Mouse (Mus musculus): ENCODE results near the gene Spem1. TPM values are rescaled to one million over a fixed set of nuclear protein-coding genes. Genes with fewer than 3 reads are reported as not detected.

The Spem1 gene
- polyA plus RNA-seq, 1 experiment from 2014 or later = 0.12 TPM

DNA sequence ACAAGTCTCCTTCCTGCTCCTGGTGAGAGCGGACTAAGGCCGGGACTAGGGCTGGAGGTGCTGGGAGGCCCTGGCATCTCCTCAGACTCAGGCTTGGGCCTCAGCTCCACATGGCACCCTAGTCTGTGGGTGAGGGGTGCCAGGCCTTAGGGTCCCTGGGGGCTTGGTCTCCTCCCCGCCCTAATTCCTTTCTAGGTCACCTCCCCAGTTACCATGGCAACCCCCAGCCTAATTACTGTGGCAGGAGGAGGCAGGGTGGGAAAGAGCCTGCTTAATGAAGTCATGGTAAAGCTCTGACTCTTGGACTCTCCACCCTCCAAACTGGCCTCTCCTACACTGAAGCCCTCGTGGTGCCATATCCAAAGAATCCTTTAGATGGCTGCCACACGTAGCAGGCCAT, 6.9 kb upstream of the Spem1 start:
- WGBS = 71% methylated on average over 5 of the region's 5 CpGs
- H3K27me3 ChIP-seq (ENCODE audit: control insufficient read depth, insufficient read depth, low read length) = peaks cover 6% of the 10 kb centered on the region; the same call in 1 of the 2 replicates
- DNase-seq (ENCODE audit: low spot score, missing footprints) = no peak
- no peak overlapping the region for H3K27ac ChIP-seq (ENCODE audit: low read depth, low read length)
- H3K36me3 ChIP-seq (ENCODE audit: control insufficient read depth, insufficient read depth, low read length) = peaks cover 26% of the 10 kb centered on the region
- peaks cover 6% of the 10 kb centered on the region for H3K4me1 ChIP-seq (ENCODE audit: control insufficient read depth, insufficient read depth, low read length)
- no peak overlapping the region for H3K9ac ChIP-seq (ENCODE audit: low read length)
- no peaks in the 10 kb centered on the region for H3K9me3 ChIP-seq (ENCODE audit: control insufficient read depth, low read length)
- no peak overlapping the region for H3K4me3 ChIP-seq (ENCODE audit: low read depth, low read length)
- H3K4me2 ChIP-seq = no peak overlapping the region
- ATAC-seq (ENCODE audit: low FRiP score) = no peak

DNA sequence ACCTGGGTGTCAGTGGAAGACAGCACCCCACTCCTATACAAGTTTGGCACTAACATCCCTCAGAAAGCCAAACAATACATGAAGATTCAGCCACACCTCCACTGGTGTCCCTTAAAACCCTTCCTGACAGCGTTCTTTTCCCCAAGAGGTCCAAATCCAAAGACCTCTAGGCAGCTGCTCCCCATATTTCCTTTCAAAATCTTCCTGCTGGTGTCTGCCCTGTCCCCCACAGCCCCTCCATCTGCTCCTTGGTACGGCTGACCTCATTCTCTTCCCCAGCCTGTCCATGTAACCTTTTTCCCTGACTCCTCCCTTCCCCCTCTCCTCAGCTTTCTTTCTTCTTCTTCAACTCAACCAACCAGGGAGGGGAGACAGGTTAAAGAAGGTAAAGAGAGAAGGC, 1.5 kb upstream of the Spem1 start:
- peaks cover 24% of the 10 kb centered on the region for H3K36me3 ChIP-seq (ENCODE audit: control insufficient read depth, insufficient read depth, low read length)

DNA sequence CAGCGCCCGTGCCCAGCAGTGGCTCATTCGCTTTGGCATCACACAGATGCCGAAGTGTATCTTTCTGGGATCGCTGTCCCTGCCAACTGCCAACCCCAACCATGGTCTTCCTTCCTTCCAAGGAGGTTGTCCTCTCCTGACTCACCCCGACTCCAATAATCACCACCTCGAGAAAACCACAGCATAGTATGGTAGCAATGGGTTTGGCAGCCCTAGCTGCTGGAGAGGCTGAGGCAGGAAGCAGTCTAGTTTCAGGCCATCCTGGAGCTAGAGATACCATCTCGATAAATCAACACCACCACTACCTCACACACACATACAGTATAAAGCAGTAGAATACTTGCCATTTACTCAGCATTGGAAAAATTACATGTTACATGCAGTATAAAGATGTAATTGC, 3.1 kb downstream of the Spem1 start:
- WGBS = 93% methylated on average over 8 of the region's 8 CpGs
- Histone ChIP-seq H3K9ac (ENCODE audit: low read length) (no peak overlapping the region), H3K4me1 (ENCODE audit: control insufficient read depth, insufficient read depth, low read length) (no peaks in the 10 kb centered on the region), H3K4me3 (ENCODE audit: low read depth, low read length) (no peak overlapping the region), H3K36me3 (ENCODE audit: control insufficient read depth, insufficient read depth, low read length) (no peaks in the 10 kb centered on the region), H3K27me3 (ENCODE audit: control insufficient read depth, insufficient read depth, low read length) (no peaks in the 10 kb centered on the region), H3K27ac (ENCODE audit: low read depth, low read length) (no peak overlapping the region), H3K4me2 (no peak overlapping the region), H3K9me3 (ENCODE audit: control insufficient read depth, low read length) (no peaks in the 10 kb centered on the region)
- ATAC-seq (ENCODE audit: low FRiP score) (no peak), DNase-seq (ENCODE audit: low spot score, missing footprints) (peak; percentile 56)

More for the DNA sequence above, 1.5 kb upstream of the Spem1 start:
- WGBS = 82% methylated on average over 2 of the region's 2 CpGs
- ATAC-seq (ENCODE audit: low FRiP score) (no peak), DNase-seq (ENCODE audit: low spot score, missing footprints) (peak; percentile 74)
- H3K27ac ChIP-seq (ENCODE audit: low read depth, low read length) = no peak overlapping the region
- no peak overlapping the region for H3K9ac ChIP-seq (ENCODE audit: low read length)
- H3K4me3 ChIP-seq (ENCODE audit: low read depth, low read length) = no peak overlapping the region
- H3K4me1 ChIP-seq (ENCODE audit: control insufficient read depth, insufficient read depth, low read length) = no peaks in the 10 kb centered on the region
- H3K4me2 ChIP-seq = no peak overlapping the region
- no peaks in the 10 kb centered on the region for H3K27me3 ChIP-seq (ENCODE audit: control insufficient read depth, insufficient read depth, low read length)
- no peaks in the 10 kb centered on the region for H3K9me3 ChIP-seq (ENCODE audit: control insufficient read depth, low read length)

DNA sequence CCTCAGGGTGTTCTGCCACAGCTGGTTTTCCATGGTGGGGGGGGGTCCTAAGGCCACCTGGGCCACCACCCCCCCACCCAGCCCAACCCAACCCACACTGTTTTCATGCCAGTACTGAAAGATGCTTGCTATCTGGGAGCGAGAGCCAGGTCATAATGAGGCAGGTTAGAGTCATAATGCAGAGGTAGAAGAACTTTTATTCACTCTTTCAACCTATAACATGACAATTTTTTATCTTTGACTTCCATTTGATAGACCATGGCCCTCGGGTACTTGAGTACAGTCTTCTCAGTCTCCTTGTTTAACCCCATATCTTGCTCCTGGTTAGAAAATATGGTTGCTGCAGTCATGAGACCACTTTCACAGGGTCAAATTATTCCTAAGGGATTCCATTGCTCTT, 3.6 kb downstream of the Spem1 start, which contains the start of gene Spem2:
Gene Spem2 (minus strand): TSS at position 101 of the 400 bp plus-strand sequence.
- ATAC-seq (ENCODE audit: low FRiP score) = no peak

DNA sequence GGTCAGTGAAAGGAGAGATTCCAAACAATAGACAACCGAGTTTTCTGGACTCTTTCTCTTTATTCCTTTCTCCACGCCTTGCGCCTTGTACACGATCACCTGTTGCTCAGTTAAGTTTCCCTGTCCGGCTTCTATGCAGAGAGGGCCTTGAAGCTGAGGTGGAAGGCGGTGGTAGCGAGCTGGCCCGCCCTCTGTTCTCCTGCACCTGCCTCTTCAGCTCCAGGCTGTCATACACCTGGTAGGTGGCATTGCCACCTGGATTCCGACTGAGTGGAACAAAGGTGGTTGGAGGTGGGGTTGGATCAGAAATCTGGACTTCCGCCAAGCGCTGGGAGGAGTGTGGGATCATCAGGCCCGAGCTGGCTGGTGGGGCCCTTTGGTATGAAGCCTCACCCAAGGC, 5.5 kb downstream of the Spem1 start:
- Histone ChIP-seq H3K27ac (ENCODE audit: low read depth, low read length) (no peak overlapping the region), H3K4me1 (ENCODE audit: control insufficient read depth, insufficient read depth, low read length) (no peaks in the 10 kb centered on the region), H3K9ac (ENCODE audit: low read length) (no peak overlapping the region), H3K36me3 (ENCODE audit: control insufficient read depth, insufficient read depth, low read length) (no peaks in the 10 kb centered on the region), H3K27me3 (ENCODE audit: control insufficient read depth, insufficient read depth, low read length) (no peaks in the 10 kb centered on the region), H3K9me3 (ENCODE audit: control insufficient read depth, low read length) (no peaks in the 10 kb centered on the region), H3K4me3 (ENCODE audit: low read depth, low read length) (no peak overlapping the region), H3K4me2 (no peak overlapping the region)
- DNase-seq (ENCODE audit: low spot score, missing footprints) (peak; percentile 21), ATAC-seq (ENCODE audit: low FRiP score) (no peak)
- 88% methylated on average over 12 of the region's 12 CpGs for WGBS

More for the DNA sequence above, 3.6 kb downstream of the Spem1 start, which contains the start of gene Spem2:
- H3K4me2 ChIP-seq = no peak within 1 kb of the TSS
- no peaks in the 10 kb centered on the region for H3K36me3 ChIP-seq (ENCODE audit: control insufficient read depth, insufficient read depth, low read length)
- DNase-seq (ENCODE audit: low spot score, missing footprints) = no peak
- H3K4me3 ChIP-seq (ENCODE audit: low read depth, low read length) = no peak within 1 kb of the TSS
- H3K4me1 ChIP-seq (ENCODE audit: control insufficient read depth, insufficient read depth, low read length) = no peaks in the 10 kb centered on the region
- no peaks in the 10 kb centered on the region for H3K27me3 ChIP-seq (ENCODE audit: control insufficient read depth, insufficient read depth, low read length)
- no peak within 1 kb of the TSS for H3K9ac ChIP-seq (ENCODE audit: low read length)
- H3K9me3 ChIP-seq (ENCODE audit: control insufficient read depth, low read length) = no peaks in the 10 kb centered on the region
- no peak within 1 kb of the TSS for H3K27ac ChIP-seq (ENCODE audit: low read depth, low read length)
- WGBS = 79% methylated on average over 2 of the region's 2 CpGs

DNA sequence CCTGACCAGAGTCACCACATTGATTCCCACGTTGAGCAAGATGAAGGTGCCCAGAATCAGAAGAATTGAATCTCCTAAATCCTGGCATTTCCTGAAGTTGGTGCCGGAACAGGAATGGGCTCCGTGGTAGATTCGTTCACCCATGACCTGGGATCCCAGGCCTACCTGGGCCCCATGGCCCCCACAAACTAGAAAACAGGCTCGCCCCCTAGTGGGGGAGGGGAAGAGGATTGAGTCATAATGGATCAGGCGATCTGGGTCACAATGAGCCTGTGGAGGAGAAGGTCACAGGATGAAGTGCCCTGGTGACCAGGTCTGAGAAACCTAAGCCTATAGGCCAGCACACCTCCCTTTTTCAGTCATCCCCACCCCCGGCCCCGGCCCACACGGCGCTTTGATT, 6.8 kb downstream of the Spem1 start, which contains the start of gene Gm39566:
Gene Gm39566 (minus strand): TSS at position 144 of the 400 bp plus-strand sequence.
- 61% methylated on average over 10 of the region's 10 CpGs for WGBS
- Histone ChIP-seq H3K4me2 (no peak within 1 kb of the TSS), H3K9me3 (ENCODE audit: control insufficient read depth, low read length) (no peaks in the 10 kb centered on the region), H3K27ac (ENCODE audit: low read depth, low read length) (no peak within 1 kb of the TSS), H3K9ac (ENCODE audit: low read length) (no peak within 1 kb of the TSS), H3K36me3 (ENCODE audit: control insufficient read depth, insufficient read depth, low read length) (no peaks in the 10 kb centered on the region), H3K4me1 (ENCODE audit: control insufficient read depth, insufficient read depth, low read length) (no peaks in the 10 kb centered on the region), H3K27me3 (ENCODE audit: control insufficient read depth, insufficient read depth, low read length) (no peaks in the 10 kb centered on the region), H3K4me3 (ENCODE audit: low read depth, low read length) (no peak within 1 kb of the TSS)
- ATAC-seq (ENCODE audit: low FRiP score) (no peak), DNase-seq (ENCODE audit: low spot score, missing footprints) (no peak)

DNA sequence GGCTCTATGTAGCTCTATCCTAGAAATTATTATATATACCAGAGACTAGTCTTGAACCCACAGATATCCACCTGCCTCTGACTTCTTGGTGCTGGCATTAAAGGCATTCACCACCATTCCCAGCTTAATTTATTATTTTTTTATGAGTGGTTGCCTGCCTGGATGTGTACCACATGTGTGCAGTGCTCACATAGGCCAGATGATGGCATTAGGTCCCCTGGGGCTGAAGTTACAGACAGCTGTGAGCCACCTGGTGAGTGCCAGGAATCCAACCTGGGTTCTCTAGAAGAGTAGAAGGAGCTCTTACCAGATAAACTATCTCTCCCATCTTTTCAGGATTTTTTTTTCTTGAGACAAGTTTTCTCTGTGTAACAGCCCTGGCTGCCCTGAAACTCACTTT, 11.7 kb downstream of the Spem1 start:
- ATAC-seq (ENCODE audit: low FRiP score) (no peak), DNase-seq (ENCODE audit: low spot score, missing footprints) (no peak)
- H3K4me1 ChIP-seq (ENCODE audit: control insufficient read depth, insufficient read depth, low read length) = no peaks in the 10 kb centered on the region
- H3K27me3 ChIP-seq (ENCODE audit: control insufficient read depth, insufficient read depth, low read length) = peaks cover 11% of the 10 kb centered on the region
- no peak overlapping the region for H3K4me3 ChIP-seq (ENCODE audit: low read depth, low read length)
- no peaks in the 10 kb centered on the region for H3K36me3 ChIP-seq (ENCODE audit: control insufficient read depth, insufficient read depth, low read length)
- no peak overlapping the region for H3K27ac ChIP-seq (ENCODE audit: low read depth, low read length)
- no peak overlapping the region for H3K4me2 ChIP-seq
- H3K9ac ChIP-seq (ENCODE audit: low read length) = no peak overlapping the region
- no peaks in the 10 kb centered on the region for H3K9me3 ChIP-seq (ENCODE audit: control insufficient read depth, low read length)

DNA sequence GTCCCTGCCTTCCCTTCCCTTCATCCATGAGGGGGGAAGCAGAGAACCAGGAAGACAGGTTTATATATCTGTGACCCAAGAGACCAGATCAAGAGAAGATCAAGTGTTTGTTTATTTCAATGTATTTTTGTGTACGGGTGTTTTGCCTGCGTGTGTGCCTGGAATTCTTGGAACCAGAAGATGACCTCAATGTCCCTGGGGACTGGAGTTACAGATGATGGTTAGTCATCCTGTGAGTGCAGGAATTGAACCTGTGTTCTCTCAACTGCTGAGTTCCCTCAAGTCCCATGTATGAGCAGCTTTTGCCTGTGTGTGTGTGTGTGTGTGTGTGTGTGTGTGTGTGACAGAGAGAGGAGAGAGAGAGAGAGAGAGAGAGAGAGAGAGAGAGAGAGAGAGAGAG, 14.3 kb downstream of the Spem1 start:
- H3K27me3 ChIP-seq (ENCODE audit: control insufficient read depth, insufficient read depth, low read length) = peaks cover 34% of the 10 kb centered on the region

DNA sequence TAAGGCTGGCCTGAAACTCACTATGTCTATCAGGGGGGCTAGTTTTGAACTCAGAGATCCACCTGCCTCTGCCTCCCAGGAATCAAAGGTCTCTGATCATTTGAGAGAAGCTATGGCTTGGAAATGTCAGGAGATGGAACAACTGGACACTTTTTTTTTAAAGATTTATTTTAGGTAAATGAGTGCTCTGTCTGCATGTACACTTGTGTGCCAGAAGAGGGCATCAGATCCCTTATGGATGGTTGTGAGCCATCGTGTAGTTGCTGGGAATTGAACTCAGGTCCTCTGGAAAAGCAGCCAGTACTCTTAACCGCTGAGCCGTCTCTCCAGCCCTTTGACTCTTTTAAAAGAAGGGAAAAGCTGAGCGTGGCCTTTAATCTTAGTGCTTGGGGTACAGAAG, 15.6 kb downstream of the Spem1 start:
- Histone ChIP-seq H3K9me3 (ENCODE audit: control insufficient read depth, low read length) (no peaks in the 10 kb centered on the region), H3K4me1 (ENCODE audit: control insufficient read depth, insufficient read depth, low read length) (peaks cover 30% of the 10 kb centered on the region), H3K27me3 (ENCODE audit: control insufficient read depth, insufficient read depth, low read length) (peaks cover 46% of the 10 kb centered on the region), H3K27ac (ENCODE audit: low read depth, low read length) (no peak overlapping the region), H3K4me2 (no peak overlapping the region), H3K36me3 (ENCODE audit: control insufficient read depth, insufficient read depth, low read length) (no peaks in the 10 kb centered on the region), H3K9ac (ENCODE audit: low read length) (no peak overlapping the region), H3K4me3 (ENCODE audit: low read depth, low read length) (no peak overlapping the region)
- 78% methylated on average over 4 of the region's 4 CpGs for WGBS
- ATAC-seq (ENCODE audit: low FRiP score) (no peak), DNase-seq (ENCODE audit: low spot score, missing footprints) (no peak)

More for the DNA sequence above, 14.3 kb downstream of the Spem1 start:
- H3K4me3 ChIP-seq (ENCODE audit: low read depth, low read length) = no peak overlapping the region
- H3K4me2 ChIP-seq = no peak overlapping the region
- H3K27ac ChIP-seq (ENCODE audit: low read depth, low read length) = no peak overlapping the region
- H3K9ac ChIP-seq (ENCODE audit: low read length) = no peak overlapping the region
- ATAC-seq (ENCODE audit: low FRiP score) = no peak
- no peak for DNase-seq (ENCODE audit: low spot score, missing footprints)
- H3K9me3 ChIP-seq (ENCODE audit: control insufficient read depth, low read length) = no peaks in the 10 kb centered on the region
- peaks cover 19% of the 10 kb centered on the region for H3K4me1 ChIP-seq (ENCODE audit: control insufficient read depth, insufficient read depth, low read length)
- WGBS = 87% methylated on average over 2 of the region's 2 CpGs
- no peaks in the 10 kb centered on the region for H3K36me3 ChIP-seq (ENCODE audit: control insufficient read depth, insufficient read depth, low read length)

Measured in midbrain, embryonic 11.5 days (tissue).